Mouse (Mus musculus): ENCODE measurements at regions not wholly inside any gene's neighbourhood (a gene's known extent, or its start where the extent isn't known, plus 50 kb on each side); places are given as distances from the start of the nearest gene placed in this dataset.
A peak's percentile ranks its signal among the peaks of the same experiment; 100 is the strongest.

DNA sequence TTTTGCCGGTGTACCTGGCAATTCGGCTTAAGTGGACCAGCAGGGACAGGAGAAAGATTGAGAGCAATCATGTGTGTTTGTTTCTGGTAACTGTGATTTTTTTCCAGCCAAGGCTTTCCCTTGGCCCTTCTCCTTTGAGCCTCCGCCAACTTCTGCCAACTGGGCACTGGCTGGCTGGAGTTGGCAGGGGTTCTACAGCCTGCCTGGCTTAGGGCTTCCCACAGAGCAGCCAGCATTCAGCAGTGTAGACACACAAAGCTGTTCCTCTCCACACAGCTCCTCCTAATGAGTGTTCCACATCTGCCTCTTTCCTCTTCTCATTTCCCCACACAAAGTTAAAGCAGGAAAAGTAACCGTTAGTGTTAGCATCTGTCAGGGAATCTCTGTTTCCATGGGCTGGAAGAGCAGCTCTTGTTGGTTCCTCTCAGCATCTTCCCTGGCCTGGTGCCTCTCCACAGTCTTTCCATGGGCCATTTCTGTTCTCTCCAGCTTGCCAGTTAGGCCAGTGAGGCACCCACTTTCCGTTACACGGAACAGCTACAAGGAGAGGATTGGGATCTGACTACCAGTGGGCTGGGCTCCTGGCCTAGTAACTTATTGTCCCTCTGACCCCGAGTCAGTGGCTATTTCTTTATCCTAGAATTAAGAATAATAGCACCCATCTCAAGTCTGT, 68.0 kb upstream of the Rbm24 start:
- H3K27me3 ChIP-seq (ENCODE audit: control insufficient read depth, insufficient read depth, low read length, poor library complexity, severe bottlenecking): no peaks in the 10 kb centered on the region
- no peaks in the 10 kb centered on the region for H3K36me3 ChIP-seq (ENCODE audit: control insufficient read depth, insufficient read depth, low read length, poor library complexity, severe bottlenecking)
- no peak for DNase-seq (ENCODE audit: low read depth, low spot score)

DNA sequence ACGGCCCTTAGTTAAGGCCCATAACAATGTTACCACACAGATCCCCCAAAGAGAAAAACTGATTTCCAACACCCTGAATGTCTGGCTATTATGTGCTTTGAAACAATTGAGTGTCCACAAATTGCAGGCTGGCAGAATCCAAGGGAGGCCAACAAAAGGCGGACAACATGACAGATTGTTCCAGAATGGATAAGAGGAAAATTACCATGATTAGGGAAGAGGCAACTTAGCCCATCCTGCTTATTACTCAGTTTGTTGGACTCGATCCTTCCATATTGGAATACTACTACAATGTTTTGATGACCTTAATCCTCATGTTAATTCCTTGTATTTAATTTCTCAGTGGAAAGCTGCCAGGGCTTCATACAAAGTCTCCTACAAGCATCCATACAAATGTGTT, 62.9 kb upstream of the Rbm24 start:
- DNase-seq (ENCODE audit: low read depth, low spot score): no peak
- no peaks in the 10 kb centered on the region for H3K27me3 ChIP-seq (ENCODE audit: control insufficient read depth, insufficient read depth, low read length, poor library complexity, severe bottlenecking)
- no peaks in the 10 kb centered on the region for H3K36me3 ChIP-seq (ENCODE audit: control insufficient read depth, insufficient read depth, low read length, poor library complexity, severe bottlenecking)

DNA sequence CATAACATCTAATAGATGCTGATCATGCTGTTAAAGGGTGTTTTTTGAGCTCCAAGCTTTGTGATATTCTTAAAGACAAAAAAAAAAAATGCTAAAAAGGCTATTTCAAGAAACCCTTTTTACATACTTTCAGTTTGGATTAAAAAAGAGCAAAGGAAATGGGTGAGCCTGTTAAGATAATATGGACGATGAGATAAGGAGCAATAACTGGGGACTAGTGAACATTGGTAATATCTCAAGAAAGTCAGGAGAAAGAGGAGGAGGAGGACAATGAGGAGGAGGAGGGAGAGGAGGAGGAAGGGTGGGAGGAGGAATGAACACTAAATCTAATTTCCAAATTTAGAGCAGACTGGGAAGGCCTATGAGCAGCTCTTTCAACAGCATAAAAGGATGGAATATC, 62.3 kb upstream of the Rbm24 start:
- H3K36me3 ChIP-seq (ENCODE audit: control insufficient read depth, insufficient read depth, low read length, poor library complexity, severe bottlenecking): no peaks in the 10 kb centered on the region
- DNase-seq (ENCODE audit: low read depth, low spot score): no peak
- H3K27me3 ChIP-seq (ENCODE audit: control insufficient read depth, insufficient read depth, low read length, poor library complexity, severe bottlenecking): no peaks in the 10 kb centered on the region

DNA sequence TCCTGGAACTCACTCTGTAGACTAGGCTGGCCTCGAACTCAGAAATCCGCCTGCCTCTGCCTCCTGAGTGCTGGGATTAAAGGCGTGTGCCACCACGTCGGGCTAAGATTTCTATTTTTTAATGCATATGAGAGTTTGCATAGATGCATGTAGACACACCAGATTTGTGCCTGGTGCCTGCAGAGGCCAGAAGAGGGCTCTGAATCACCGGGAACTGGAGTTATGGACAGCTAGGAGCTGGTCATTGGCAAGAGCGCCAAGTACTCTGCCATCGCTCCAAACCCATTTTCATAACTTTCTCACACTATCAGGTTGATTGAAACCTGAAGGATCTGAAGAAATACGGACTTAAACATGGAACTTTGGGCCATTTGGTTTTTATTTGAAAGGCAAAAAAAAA, 61.2 kb upstream of the Rbm24 start:
- H3K36me3 ChIP-seq (ENCODE audit: control insufficient read depth, insufficient read depth, low read length, poor library complexity, severe bottlenecking): no peaks in the 10 kb centered on the region
- H3K27me3 ChIP-seq (ENCODE audit: control insufficient read depth, insufficient read depth, low read length, poor library complexity, severe bottlenecking): no peaks in the 10 kb centered on the region
- DNase-seq (ENCODE audit: low read depth, low spot score): no peak

DNA sequence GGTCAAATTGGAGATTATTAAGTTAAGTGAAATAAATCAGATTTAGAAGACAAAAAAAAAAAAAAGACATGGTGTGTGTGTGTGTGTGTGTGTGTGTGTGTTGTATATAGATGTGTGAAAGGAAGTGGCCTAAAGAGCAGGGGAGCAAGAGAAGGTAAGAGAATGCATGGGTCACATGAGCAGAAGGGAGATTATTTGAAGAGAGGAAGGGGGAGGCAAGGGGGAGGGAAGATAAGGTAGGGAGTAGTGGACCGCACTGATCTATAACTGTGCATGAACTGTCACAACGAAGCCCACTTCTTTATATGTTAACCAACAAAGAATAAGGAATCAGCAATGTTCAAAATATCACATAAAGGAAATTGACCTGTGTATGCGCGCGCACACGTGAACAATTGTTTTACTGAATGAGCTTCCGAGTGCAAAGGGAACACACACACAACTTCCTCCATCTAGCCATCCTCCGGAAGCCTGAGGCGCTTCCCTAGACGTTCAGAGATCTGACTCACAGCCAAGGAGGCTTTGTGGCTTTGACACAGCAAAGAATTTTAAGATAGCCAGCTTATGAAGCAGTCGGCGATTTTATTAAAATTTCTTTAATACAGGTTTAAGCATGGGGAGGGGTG, 57.6 kb upstream of the Rbm24 start:
- H3K36me3 ChIP-seq (ENCODE audit: control insufficient read depth, insufficient read depth, low read length, poor library complexity, severe bottlenecking): no peaks in the 10 kb centered on the region
- DNase-seq (ENCODE audit: low read depth, low spot score): peak; percentile 28
- no peaks in the 10 kb centered on the region for H3K27me3 ChIP-seq (ENCODE audit: control insufficient read depth, insufficient read depth, low read length, poor library complexity, severe bottlenecking)

DNA sequence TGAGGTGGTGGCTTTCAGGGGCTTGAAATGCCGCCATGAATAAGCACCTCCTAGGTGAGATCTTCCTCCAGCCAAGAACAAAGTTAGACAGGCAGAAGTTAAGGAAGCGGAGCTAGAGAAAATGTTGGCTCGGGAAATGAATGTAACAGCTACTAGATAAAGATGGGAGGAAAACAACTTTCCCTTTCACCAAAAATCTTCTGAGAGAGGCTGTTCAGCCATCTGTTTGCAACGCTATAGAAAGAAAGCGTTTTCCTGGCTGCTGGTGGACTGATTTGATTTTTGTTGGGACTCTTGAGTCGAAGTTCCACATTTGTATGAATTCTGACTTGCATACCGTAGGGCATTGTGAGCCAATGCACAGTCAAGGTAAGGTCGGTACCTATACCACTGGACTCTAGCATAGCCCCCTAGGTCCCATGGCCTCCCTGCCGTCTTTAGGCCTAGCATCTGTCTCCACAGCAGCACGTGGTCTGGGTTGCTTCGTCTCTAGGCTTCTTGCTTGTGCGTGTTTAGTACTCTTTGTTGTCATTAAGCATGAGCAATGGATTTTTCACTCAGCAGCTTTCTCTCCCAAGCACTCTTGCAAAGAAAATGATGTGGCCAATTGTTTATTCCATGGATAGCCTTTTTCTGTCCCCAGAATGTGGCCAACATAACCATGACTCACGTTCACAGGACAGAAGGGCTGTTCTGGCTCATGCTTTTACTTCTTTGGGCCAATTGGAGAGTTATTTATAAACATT, 54.6 kb upstream of the Rbm24 start:
- Histone ChIP-seq H3K36me3 (ENCODE audit: control insufficient read depth, insufficient read depth, low read length, poor library complexity, severe bottlenecking) (no peaks in the 10 kb centered on the region), H3K27me3 (ENCODE audit: control insufficient read depth, insufficient read depth, low read length, poor library complexity, severe bottlenecking) (no peaks in the 10 kb centered on the region)
- DNase-seq (ENCODE audit: low read depth, low spot score): no peak

DNA sequence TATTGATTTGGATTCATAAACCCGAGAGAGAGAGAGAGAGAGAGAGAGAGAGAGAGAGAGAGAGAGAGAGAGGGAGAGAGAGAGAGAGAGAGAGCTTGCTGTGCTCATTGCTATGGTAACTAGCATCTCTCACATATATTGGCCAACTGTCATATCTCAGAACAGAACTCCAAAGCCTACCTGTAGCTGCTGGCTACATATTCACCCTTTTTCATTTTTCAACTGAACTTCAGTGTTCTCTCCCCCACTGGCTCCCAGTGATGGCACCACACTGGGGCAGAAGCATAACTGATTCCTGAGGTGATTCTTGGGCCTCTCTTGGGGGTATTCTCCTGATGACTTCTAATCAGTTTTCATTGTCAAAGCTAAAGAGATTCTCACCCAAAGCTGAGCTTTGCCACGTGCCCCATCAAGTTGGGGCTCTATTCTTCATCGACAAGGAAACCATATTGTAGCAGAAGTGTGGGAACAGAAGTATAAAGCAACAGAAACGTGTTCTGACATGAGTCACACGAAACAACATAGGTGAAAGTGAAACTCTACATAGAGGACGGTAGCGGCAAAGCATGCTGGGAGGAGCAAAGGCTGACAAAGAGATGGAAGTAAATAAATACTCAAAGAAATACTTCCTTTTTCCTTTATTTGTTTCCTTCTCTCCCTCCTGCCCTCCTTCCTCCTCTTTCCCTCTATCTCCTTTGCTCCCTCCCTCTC, 53.9 kb upstream of the Rbm24 start:
- DNase-seq (ENCODE audit: low read depth, low spot score): no peak
- Histone ChIP-seq H3K36me3 (ENCODE audit: control insufficient read depth, insufficient read depth, low read length, poor library complexity, severe bottlenecking) (no peaks in the 10 kb centered on the region), H3K27me3 (ENCODE audit: control insufficient read depth, insufficient read depth, low read length, poor library complexity, severe bottlenecking) (no peaks in the 10 kb centered on the region)

DNA sequence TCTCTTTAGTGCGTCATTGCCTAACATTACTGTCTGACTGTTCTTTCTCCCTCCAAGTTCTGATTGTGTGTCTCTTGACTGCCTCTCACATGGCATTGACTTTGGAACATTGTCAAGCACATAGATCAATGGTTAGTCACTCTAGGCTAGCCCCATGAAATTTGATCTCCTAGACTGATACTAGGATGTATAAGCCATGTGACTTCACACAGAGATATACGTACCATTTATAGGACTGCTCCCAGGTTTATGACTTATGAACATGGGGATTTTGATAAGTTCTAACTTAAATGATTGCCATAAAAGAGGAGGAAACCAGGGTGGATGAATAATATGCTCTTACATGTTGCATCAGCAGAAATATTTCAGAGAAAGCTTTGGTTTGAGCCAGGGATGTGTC, 52.9 kb upstream of the Rbm24 start:
- no peaks in the 10 kb centered on the region for H3K36me3 ChIP-seq (ENCODE audit: control insufficient read depth, insufficient read depth, low read length, poor library complexity, severe bottlenecking)
- DNase-seq (ENCODE audit: low read depth, low spot score): no peak
- H3K27me3 ChIP-seq (ENCODE audit: control insufficient read depth, insufficient read depth, low read length, poor library complexity, severe bottlenecking): no peaks in the 10 kb centered on the region
